Mouse (Mus musculus): ENCODE data around the gene Lrch3.
"Not testable (repeated sequence)": the region's sequence is repeated elsewhere in the genome, so short reads cannot be mapped to it uniquely, and the experiment has no call there.

Gene Lrch3

DNA sequence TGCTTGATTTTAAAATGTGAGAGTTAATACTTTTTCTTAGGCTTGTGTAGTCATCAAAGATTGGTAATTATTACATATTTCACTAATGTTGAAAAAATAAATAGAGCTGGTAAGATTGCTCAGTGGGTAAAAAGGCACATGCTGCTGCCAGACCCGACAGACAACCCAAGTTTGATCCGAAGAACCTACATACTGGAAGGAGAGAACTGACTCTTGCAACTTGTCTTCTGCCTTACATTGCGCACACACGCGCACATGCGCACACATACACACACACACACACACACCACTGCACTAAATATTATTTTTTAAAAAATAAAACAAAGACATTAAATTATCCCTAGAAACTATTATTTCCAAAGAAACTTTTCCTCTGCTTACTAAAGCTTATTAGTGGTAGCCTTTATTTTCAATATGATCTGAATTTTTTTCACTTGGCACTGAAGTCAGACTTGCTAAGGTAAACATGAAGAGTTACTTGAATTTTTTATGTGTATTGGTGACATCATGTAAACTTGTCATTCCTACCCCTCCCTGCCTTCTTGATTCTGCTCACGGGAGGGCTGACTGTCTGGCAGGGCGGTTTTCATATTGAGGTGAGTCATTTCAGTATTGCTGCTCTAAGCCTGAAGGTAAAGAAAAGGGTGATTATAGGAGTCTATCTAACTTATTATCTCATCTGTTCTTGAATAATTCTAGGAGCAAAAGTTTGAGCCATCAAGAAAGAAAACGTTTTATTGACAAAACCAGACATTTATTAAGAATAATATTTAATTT lies 1.6 kb downstream of the Lrch3 start:
- DNase-seq: no peak

DNA sequence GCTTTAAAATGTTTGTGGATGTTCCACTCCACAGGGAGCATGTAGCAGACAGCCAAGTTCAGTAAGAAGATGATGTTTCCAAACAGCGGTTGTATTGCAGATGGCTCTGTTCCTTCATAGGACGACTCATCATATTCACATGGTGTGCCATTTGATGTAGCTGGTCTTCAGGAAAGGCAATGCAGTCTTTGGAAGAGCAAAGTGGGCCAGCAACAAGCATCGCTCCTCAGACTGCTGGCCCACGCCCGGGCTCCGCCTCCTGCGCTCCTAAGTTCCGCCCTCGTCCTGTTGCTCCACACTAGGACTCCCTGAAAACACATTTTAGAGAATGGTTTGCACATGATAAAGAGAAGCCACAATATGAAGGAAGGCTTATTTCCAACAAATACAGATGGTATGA lies 12.7 kb downstream of the Lrch3 start:
- DNase-seq: not testable (repeated sequence)

DNA sequence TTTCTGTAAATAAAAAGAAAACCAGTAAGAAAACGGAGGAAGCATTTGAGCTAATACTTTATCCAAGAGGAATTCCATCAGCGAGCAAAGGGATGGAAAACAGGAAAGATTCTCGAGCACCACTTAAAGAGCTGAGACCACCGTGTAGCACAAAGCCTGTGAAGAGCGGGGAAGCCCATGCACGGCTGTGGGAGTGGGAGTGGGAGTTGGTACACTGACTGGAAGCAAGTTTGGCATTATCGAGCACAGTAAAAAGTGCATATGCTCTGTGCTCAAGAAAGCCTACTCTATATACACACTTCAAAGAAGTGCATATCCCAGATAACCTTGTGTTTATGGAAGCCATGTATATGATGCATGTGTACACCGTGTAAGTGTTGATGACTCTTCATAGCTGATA lies 13.1 kb downstream of the Lrch3 start:
- no peak for DNase-seq

DNA sequence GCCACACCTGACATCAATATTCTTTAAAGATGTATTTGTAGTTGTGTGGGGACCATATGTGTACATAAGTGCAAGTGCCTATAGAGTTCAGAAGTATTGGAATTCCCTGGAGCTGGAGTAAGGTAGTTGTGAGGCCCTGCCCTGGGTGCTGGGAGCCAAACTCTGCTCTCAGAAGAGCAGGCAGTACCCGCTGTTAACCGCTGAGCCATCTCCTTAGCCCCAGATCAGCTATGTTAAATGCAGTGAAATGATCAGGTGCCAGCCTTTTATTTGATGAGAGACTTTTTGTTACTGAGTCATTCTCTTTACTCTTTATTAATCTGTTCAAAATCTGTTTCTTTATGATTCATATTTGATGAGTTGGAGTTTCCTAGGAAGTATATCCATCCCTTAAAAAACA lies 16.0 kb downstream of the Lrch3 start:
- DNase-seq: no peak

DNA sequence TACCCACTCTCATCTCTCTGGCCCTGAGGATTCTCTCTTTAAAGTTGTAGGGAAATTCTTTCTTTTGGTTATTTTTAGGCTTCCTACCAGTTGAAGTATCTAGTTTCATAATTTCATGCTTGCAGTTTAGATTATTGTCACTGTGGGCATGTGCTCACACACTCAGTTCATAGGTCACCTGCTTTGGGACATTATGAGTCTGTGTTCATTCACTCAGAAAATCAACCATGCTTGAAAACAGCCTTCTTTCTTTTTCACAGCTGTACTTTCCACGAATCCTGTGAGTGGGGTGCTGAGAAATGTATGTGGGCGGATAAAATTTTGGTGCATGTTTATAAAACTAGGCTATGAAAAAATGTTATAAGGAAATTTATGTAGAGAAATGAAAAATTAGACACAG lies 20.6 kb downstream of the Lrch3 start:
- no peak for DNase-seq

DNA sequence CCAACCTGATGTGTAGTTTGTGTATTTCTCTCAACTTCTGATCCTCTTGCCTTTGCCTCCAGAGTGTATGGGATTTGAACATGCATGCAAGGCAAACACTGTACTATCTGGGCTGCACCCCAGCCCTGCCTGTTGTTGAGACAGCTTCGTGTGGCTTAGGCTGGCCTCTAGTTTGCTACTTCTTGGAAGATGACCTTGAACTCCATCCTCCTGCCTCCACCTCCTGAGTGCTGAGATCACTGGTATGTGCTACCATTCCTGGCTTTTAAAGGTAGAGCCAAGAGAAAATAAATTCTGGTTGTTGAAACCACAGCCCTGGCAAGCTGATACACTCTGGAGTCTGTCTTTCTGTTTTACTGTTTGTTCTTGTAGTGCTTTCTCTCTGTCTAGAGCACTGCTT lies 21.2 kb downstream of the Lrch3 start:
- no peak for DNase-seq

DNA sequence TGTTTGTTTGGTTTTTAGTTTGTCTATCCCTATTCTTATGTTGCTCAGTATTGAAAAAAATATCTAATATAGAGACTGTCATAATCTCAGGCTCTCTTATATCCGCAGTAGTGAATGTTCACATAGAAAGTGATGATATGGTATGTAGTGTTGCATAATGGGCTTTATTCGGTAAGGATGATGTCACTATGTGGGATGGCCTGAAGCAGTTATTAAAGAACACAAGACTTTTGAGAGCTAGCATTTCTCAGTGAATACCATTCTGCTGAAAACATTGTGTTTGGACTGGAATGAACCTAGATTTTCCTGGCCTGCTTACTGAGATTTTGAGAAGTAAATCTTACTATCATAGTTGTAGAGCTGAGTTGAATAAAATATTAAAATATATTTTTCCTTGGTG lies 23.5 kb downstream of the Lrch3 start:
- no peak for DNase-seq

DNA sequence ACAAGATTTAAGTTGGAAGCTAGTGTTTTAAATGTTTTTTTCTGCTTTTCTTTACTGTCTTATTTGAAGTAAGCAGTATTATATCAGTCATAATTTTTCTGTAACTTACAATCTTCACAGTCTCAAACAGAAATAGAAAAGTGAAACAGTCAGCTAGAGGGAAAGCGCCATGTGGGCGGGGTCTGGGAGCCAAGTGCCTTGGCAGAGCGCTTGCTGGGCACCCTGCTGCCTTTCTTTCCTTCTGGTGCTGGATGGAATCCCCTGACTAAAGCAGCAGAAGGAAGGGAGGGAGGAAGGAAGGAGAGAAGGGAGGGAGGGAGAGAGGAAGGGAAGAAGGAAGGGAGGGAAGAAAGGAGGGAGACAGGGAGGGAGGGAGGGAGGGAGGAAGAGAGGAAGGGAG lies 25.4 kb downstream of the Lrch3 start:
- DNase-seq: not testable (repeated sequence)

DNA sequence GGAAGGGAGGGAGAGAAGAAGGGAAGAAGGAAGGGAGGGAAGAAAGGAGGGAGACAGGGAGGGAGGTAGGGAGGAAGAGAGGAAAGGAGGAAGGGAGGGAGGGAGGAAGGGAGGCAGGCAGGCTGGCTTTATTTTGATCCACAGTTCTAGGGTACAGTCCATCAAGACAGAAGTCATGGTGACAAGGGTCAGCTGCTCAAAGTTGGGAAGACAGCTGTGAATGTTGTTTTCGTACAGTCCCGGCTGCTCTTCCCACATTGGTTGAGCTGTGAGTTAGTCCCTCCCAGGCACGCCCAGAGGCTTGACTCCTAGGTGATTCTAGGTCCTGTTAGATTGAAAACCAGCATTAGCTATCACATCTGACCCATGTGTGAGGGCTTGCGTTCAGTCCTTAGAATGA lies 25.8 kb downstream of the Lrch3 start:
- DNase-seq: not testable (repeated sequence)

DNA sequence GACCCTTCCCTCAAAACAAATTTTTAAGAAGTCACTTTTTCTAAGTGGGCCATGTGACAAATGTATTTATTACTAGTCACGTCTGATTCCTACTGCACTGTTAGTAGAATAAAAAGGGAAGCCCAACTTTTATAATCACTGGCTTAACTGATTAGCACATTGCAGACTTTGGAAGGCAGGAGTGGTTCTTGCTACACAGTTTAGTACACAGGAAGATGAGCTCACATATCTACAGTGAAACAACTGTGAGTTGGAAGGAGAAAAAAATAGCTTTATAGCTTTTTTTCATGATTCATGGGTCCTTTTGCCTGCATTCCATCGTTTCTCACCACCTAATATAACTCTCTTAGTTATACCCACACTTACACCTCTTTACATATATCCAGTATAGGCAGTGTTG lies 27.3 kb downstream of the Lrch3 start:
- not testable (repeated sequence) for DNase-seq

DNA sequence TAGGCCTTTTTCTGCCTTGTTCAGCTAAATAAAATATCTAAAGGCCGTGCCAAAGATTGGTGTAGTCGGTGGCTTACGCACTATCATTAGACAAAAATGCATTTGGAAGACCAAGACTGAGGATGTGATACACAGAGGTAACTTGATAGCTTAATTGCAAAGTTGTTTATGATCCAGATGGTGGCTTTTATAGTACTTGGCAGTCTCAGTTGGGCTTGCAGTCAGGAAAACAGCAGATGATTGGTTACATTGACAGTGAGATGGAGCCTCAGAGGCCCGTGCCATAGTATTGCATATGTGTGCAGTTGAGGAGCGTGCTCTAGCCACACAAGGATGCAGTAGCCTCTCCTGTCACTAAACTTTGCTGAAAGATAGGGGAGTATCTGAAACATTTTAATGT lies 28.8 kb downstream of the Lrch3 start:
- DNase-seq: no peak

DNA sequence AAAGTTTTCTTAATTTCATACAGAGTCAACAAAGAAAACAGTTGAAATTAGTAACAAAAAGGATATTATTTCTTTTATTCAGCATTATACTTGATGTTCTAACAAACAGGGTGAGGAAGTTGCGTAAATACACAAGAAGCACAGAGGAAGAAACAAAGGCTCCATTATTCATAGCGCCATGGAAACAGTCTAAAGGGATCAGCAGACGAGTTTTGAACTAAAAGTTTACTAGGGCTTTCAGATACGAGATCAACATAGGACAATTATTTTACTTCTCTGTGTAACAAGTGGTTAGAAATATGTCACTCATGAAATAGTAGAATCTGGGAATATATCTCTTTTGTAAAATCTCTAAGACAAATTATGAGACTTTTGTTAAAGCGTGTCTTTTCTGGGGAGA lies 31.5 kb downstream of the Lrch3 start:
- DNase-seq: no peak

DNA sequence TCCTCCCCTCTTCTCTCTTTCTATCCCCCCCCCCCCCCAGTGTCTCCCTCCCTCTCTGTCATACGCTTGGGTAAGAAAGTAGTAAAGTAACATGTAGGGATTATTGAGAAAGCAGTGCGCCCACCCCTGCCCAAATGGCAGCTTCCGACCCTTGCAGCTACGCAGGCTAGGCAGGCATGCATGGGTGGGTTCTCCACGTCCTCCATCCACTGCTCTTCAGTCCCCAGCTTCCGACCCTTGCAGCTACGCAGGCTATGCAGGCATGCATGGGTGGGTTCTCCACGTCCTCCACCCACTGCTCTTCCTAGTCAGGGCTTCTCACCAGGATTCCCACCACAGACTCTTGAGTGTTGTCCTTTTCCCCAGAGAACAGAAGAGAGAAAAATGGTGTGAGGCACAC lies 34.1 kb downstream of the Lrch3 start:
- no peak for DNase-seq

DNA sequence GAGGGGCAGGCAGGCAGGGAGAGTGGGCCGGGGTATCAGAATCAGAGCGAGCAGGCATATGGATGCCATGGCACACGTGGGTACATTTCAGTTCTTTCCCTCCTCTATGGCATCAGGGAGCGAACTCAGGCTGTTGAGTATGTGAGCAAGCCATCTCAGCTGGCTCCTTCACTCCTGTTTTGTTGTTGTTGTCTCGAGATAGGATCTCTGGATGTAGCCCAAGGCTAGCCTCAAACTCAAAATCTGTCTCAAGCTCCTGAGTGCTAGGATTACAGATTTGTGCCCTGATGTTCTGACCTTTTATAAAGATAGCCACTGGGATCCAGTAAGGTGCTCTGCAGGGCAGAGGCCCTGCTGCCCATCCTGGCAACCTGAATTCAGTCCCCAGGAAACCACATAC lies 34.8 kb downstream of the Lrch3 start:
- DNase-seq: no peak

DNA sequence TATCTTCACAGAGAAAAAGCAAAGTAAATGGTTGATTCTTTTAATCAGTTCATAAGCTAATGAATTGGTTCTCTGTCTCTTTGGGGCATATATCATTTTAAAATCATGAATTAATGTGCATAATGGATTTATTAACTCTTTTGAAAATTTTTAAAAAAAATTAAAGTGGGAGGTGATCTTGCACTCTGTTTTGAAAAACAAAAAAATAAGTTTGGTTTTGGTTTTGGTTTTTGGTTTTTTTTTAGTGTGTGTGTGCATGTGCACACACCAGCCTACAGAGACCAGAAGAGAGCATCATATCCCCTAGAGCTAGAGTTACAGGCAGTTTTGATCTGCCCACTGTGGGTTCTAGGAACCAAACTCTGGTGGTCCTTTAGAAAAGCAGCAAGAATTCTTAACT lies 35.4 kb downstream of the Lrch3 start:
- DNase-seq: no peak

DNA sequence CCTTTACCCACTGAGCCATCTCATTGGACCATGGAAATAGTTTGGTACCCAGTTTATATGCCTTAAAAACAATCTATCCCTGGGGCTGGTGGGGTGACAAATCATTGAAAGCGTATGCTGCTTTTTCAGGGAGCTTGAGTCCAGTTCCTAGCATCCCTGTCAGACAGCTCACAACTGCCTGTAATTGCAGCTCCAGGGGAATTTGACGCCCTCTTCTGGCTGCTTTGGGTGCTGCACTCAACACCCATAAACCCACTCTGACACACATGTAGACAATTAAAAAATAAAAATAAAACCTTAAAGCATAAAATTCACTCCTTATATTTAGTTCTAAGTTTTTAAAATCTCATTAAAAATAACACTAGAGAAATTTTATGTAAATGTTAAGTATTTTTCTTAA lies 37.2 kb downstream of the Lrch3 start:
- no peak for DNase-seq

DNA sequence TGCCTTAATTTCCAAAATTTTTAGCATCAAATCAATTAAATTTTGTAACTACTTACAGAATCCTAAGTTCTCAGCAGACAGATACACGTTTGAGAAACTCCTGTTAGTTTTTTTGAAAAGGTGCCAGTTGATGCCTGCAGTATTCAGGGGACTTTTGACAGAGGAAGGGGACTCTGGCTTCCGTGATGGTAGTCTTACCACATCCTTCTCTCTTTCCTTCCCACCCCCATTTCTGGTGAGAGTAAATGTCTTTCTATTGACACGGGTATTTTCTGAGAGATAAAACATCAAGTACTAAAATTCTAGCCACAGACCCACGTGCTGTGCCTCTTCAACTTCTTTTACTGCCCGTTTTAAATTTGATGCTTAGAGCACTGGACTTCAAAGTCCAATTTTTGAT lies 39.9 kb downstream of the Lrch3 start:
- DNase-seq: no peak

DNA sequence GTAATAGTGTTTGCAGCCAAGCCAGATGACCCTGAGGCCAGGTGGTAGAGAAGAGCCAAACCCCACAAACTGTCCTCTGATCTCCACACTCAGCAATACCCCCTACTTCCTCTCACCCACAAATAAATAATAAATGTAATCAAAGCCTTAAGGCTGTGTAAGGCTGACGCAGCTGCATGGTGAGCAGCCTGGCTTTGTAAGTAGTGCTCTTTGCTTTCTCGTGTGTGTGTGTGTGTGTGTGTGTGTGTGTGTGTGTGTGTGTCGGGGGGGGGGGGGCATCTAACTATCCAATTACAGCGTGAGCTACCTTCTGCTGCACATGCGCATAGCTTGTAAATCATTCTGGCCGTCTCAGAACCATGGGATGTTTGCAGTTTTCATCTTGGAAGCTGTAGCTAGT lies 40.4 kb downstream of the Lrch3 start:
- DNase-seq: no peak

DNA sequence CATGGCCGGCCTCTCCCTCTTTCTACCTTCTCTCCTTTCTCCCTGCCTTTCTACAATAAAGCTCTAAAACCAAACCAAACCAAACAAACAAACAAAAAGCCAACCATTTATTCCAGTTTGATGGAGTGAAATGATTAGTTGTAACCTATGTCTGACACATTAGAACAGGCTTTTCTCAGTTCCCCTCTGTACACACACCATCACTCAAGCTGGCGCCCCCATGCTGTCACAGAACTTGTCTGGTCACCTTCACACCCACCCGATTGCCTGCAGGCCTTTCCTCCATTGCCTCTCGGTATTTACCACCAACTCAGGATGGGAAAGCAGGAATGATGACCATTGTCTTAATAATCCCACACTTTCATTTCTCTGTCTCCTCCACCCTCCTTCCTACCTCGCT lies 43.0 kb downstream of the Lrch3 start:
- DNase-seq: no peak

DNA sequence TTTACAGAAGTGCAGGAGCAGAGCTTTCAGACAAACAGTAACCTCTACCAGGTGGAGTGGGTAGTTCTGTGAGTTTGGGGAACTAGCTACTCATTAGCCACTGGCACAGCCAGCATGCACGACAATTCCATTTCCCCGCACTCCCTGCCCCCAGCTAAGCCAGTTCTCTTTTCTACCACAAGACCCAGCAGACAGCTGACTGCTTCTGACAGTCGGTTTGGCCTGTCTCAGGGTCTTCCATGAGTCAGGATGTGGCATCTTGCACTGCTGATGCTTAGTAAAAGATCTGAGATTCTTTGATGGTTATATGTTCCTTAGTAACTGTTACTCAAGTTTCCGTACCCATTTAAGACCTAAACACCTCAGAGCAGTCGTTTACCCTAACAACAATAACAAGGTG lies 58.6 kb downstream of the Lrch3 start:
- no peak for DNase-seq

DNA sequence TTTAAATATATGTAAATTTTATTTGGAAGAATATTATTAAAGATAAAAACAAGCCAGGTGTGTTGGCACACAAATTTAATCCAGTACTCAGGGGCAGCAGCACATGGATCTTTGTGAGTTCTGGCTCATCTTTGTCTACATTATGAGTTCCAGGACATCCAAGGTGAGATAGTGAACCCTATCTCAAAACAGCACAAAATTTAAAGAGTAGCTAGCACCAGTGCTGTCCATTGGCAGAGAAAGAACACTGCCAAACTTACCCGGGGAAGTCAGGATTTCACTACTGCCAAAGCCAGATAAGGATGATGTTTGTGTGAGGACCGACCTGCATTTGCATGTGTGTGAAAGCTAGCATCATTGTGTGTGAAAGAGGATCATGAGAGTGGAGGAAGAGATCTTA lies 59.1 kb downstream of the Lrch3 start:
- DNase-seq: no peak

DNA sequence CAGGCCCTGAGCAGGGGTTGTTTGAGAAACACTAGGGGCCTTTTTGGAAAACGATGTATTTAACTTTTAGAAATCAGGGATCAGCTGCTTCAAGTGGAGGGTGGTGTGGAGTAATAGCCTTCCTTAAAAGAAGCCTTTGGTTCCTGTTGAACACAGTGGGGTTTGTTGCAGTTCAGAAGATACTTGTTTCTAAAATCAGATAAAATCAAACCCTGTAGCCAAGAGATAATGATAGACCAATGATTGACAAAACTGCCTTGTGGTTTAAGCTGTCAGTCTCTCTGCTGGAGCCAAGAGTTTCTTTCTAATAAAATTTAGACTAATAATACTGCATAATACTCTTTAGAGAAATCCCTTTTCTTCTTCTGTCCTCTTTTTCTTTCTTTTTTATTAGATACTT lies 66.3 kb downstream of the Lrch3 start:
- no peak for DNase-seq

DNA sequence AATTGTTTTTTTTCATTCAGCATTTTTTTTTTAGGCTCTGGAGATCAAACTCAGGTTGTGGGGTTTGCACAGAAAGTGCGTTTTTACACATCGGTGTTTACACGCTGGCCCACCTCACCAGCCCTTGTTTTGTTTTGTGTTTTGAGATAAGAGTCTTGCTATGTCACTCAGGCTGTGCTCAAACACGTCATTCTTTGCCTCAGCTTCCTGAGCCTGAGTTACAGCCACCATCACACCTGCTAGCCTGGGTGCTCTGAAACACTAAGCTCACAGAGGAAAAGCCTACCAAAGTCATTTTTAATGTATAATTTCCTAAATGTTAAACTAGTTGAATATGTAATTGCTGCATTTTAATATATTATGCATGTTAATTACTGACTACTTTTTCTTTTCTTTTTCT lies 67.5 kb downstream of the Lrch3 start:
- DNase-seq: no peak

DNA sequence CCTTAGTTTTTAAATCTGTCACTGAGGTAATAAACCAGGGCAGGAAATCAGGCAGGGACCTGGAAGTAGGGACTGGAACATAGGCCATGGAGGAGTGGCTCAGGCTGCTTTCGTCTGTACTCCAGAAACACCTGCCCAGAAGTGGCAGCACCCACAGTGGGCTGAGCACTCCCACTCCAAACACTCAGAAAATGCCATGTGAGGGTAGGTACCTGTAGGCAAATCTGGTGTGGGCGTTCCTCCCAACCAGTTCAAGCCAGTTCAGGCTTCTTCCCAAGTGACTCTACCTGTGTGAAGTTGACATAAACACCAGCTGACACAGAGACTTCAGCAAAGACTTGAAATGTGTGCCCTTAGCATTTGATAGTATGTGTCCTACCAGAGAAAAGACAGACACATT lies 70.7 kb downstream of the Lrch3 start:
- DNase-seq: no peak

DNA sequence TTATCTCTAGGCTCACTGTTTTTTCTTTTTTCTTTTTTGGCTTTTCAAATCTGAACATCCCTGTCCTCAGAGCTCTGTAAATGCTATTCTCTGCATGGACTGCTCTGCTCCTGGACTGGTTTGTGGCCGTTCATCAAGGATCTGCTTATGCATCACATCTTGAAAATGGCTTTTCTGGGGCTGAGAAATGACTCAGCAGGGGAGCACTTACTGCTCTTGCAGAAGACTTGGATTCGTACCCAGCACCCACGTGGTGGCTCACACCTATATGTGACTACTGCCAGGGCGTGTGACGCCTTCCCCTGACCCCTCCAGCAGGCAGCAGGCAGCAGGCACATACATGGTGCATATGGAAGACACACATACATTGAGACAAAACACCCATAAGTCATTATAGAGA lies 78.3 kb downstream of the Lrch3 start:
- no peak for DNase-seq

DNA sequence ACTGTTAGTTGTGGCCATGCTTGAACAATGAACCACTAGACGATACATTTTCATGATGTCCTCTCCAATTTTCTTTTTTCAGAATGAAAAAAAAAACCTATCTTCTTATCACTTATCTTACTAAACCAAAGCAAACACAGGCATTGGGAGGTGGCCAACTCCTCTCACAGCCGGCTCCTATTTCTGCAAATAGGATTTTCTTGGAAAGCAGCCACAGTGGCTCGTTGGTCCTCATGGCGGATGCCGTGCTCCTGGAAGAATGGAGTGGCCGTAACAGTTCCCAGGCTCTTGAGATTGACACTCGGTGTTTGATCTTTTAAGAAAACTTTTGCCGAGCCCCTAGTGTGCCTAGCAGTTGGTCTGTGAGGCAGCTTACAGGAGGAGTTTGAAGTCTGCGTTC lies 91.3 kb downstream of the Lrch3 start:
- DNase-seq: no peak
